Mouse (Mus musculus) kidney, postnatal 14 days (tissue): ENCODE measurements around the gene Kcnk12.
A peak's percentile ranks its signal among the peaks of the same experiment; 100 is the strongest.

ENCODE experiments used
- DNase-seq: peaks from one replicate; pipeline ENCODE4 v3.0.0; 2022; ENCODE audit warnings: mixed read lengths

The Kcnk12 gene

DNA sequence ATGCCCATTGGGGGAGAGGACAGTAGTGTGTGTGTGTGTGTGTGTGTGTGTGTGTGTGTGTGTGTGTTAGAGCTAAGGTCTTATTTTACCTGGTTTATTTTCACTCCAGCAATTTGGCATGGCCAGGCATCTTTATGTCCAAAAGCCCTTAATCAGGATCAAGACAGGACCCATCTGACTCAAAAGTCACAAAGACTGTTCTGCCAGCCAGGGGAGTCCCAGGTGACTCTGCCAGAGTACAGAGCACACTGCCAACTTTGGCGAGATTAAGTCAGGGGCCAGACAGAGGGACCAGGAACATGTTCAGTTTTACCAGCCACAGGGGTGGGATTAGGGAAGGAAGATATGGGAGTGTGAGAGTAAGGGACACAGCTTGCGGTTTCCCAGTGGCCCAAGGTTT is 12.9 kb downstream of the Kcnk12 start:
- no peak for DNase-seq

GRCm38 (mm10) chr17:87784141-87784831 is 13.5 kb downstream of the Kcnk12 start:
- no peak for DNase-seq

GRCm38 (mm10) chr17:87781244-87781643 is 16.6 kb downstream of the Kcnk12 start:
- DNase-seq: no peak

GRCm38 (mm10) chr17:87780164-87780563 is 17.6 kb downstream of the Kcnk12 start:
- DNase-seq: no peak

- DNase-seq: no peak
These were observed 22.8 kb downstream of the Kcnk12 start for GRCm38 (mm10) chr17:87774982-87775381.

GRCm38 (mm10) chr17:87773175-87773574 is 24.6 kb downstream of the Kcnk12 start:
- DNase-seq: no peak

DNA sequence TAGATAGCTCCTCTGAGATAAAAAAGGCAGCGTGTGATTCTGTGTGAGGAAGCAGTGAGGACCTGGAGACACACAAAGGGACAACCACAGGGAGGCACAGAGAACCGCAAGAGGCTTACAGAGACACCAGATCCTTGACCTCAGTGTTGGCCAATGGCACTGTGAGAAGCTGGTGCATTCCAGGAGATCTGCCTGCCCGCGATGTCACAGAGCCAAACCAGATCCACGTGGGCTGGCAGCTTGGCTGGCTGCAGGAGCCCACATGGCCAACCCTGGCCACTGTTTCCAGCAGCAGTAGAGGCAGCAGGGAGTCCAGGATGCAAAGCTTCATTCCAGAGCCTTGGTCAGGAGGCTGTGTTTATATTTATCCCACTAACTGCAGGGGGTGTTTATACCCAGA is 27.0 kb downstream of the Kcnk12 start:
- DNase-seq: no peak

DNA sequence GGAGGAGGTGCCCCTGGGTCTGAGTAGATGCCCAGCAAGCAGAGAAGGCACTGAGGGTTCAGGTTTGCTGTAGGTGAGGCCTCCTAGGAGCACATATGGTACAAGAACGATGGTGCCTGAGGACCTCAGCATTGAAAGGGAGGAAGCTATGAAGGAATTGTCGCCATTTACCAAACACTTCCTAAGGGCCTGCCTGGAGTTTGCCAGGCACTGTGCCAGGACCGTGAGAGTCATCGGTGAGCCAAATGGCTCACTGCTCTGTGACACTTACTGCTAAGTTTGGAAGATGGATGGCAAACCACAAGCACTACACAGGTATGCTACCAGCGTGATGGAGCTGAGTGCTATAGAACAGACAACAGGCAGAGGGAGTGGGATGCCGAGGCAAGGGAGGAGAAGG is 30.9 kb downstream of the Kcnk12 start:
- DNase-seq: no peak

DNA sequence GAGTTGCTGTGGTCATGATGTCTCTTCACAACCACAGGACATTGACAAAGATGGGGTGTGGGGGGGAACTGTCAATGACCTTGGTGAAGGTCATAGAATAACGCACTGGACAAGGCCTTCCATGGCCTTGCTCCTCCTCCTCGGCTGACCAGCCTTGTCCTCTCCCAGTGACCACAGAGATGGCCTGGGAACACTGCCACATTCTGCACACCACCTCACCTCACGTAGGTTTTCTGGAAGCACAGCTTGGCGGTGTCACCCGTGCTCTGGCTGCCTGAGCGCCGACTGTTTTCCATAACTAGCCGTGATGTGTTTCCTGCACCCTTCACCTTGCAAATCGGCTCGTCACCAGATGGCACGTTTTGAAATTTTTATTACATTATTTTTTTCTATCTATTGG is 32.8 kb downstream of the Kcnk12 start:
- DNase-seq: no peak

- DNase-seq: no peak
These were observed 34.6 kb downstream of the Kcnk12 start for GRCm38 (mm10) chr17:87763146-87763545.

- no peak for DNase-seq
These were observed 37.5 kb downstream of the Kcnk12 start for GRCm38 (mm10) chr17:87760315-87760714.

GRCm38 (mm10) chr17:87745926-87746888 is 51.6 kb downstream of the Kcnk12 start:
- DNase-seq: peak; percentile 20

DNA sequence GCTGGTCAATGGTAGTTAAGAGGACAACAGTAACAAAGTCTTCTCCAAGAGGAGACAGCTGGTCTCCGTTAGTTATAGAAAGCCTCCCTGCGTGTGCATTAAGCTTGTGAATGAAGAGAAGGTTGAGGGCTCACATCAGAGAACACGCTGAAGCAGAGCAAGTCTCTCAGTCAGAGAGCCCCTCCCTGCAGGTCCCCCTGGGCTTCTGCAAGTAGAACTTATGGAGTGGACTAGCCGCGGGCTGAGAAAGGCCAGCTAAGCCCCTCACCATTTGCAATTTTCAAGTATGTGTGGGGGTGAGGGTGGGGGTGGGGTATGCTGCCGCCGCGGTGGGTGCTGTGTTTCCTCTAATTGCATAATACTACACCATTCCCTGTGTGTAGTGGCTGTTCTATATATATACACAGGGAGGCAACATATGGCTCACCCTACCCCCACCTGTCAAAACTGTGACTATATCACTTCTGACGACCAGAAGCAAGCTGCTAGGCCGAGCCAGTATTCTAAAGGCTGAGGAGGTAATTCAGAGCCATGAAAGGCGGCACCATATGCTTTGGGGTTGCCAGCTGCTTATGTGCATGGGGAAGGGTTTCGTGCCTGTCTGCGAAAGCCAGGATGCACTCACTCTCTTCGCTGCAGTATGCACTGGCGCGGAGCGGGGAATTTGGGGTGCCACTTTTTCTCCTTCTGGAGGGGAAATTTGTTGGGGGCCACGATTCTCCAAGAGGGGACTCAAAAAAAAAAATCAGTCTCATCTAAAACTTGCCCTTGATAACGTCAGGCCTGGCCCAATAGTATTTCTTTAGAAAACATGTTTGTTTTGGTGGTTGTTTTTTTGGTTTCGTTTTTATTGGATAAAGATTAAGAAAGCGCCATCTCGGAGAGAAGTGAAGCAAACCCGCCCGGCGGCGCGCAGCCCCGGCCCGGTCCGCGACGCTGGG is 52.5 kb downstream of the Kcnk12 start:
- no peak for DNase-seq

DNA sequence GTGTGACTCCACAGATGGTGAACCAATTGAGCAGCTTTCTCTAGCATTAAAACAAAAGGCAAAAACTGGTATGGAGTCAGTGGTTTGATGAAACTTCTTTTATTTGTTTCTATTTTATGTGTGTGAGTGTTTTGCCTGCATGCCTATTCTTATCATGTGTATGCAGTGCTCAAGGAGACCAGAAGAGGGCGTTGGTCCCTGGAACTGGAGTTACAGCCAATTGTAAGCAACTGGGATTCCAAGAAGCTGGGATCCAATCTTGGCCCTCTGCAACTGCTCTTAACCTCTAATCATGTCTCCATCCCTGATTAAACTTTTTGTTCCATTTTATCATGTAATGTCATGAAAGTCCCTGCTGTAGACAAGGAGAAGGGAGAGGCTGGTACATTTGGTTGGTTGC is 58.0 kb downstream of the Kcnk12 start:
- no peak for DNase-seq

- no peak for DNase-seq
These were observed 60.6 kb downstream of the Kcnk12 start for GRCm38 (mm10) chr17:87737144-87737543.

- DNase-seq: no peak
These were observed 63.3 kb downstream of the Kcnk12 start for GRCm38 (mm10) chr17:87734471-87734870.

DNA sequence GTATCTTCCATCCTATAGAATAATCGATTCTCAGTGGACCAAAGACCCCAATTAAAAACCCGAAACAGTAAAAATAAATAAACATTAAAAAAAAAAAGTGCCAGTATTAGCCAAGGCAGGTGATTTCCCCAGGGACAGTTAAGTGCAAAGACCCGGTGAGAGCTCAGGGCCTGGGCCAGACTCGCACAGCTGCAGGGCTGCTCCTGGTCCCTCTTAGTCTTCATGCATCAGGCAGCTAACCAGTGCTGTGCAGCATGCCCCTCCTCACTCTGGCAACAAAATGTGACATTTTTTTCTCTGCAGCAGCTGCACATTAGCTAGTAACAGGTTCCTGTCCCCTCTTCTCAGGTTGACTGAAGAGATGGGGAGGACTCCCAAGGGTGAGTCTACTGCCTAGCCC is 65.8 kb downstream of the Kcnk12 start:
- DNase-seq: no peak

GRCm38 (mm10) chr17:87726489-87727356 is 71.1 kb downstream of the Kcnk12 start:
- DNase-seq: no peak

DNA sequence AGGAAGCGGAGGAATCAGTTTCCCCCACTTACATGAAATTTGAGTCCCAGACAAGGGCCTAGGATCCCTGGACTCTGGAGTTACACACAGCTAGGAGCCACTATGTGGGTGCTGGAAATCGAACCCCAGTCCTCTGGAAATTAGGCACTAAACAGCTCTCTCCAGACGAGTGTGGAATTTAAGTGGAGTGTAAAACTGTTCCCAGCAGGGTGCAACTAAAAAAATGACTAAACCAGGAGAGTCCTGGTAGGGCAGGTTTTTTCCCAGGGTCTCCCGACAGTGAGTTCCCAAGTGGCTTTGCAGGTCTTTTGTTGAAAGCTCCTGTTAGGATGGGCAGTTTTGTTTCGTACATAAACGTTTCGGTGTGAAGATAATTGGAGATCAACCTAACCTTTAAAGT is 73.1 kb downstream of the Kcnk12 start:
- no peak for DNase-seq

DNA sequence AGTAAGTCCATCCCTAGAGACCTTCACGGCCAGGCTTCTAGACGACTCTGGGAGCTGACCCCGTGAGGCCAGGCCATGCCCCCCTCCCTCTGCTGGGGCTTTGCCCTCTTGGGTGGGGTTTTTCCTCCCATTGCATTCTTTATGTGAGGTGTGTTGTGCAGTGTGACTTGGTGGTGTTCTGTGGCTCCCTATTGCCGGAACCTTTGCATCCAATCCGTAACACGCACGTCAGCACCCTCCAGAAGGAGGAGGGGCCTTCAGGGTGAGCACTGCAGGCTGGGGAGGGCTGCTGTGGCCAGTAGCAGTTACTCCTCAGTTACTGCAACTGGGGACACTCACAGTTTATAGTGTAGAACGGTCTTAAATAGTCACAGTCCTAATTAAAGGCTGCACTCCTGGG is 97.7 kb downstream of the Kcnk12 start:
- no peak for DNase-seq

DNA sequence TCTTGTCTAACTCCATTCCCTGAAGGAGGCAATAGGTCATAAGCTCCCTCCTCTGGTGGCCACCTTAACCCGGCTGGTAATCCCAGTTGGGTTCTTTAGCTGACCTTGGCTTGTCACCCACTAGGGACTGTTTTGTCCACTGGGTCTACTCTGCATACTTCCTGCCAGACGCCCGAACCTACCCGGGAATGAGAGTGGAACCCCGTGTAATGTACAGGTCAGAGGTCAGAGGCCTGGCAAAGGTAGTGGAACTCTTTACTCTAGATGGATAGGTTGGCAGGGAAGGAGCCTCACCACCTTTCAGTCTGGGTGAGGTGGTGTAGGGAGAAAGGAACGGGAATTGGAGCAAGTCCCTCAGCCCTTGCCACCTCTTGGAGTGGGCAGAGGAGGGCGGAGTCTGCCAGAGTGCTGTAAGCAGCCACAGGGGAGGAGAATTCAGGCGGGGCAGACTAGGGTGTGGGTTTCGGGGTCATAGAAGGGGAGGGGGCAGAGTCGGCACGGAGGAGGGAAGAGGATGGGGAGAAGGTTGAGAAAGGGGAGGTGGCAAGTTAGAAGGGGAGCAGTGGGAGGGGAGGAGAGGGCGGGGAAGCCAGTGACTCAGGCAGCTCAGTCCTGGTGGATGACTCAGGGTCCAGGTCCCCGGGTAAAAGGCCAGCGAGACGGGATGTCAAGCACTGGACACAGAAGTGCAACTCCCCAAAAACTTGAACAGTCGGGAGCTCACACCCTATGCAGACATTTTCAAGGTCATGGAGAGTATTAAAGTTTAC is 98.6 kb downstream of the Kcnk12 start:
- no peak for DNase-seq
